Mouse (Mus musculus): ENCODE measurements around the gene Nanog.

DNA sequence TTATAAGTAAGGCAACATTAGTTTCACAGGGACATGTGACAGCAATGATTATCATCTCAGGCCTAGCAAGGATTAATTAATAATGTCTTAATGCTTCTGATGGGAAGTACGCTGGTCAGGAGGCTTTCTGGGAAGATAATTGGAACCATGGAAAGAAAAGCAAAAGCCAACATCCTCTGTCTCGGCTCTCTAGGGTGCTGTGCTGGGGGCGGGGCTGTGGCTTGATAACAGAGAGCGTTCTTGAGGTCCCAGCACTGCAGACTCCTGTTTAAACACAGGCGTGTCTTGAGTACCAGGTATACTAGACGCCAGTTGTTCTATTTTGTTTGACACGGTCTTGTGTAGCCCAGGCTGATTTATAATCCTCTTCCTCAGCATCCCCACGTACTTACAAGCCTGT, 34.5 kb upstream of the Nanog start:
- TF ChIP-seq POLR2A (IDR thresholded peaks at IDR 0.05; ENCODE audit: extremely low read depth, insufficient read depth, low read length) (no peak), CTCF (IDR thresholded peaks at IDR 0.05; ENCODE audit: extremely low read depth, insufficient read depth, low read length) (no peak)
